Mouse (Mus musculus) liver, embryonic 14.5 days (tissue): ENCODE measurements around the gene Pdcd1lg2.

Experiments
- CTCF ChIP-seq: IDR thresholded peaks from 2 replicates; pipeline ENCODE4 v1.5.1; 2016; ENCODE audit warnings: antibody characterized with exemption, low read depth, control low read depth
- EP300 ChIP-seq: IDR thresholded peaks from 2 replicates; pipeline ENCODE4 v1.6.1; 2016; ENCODE audit warnings: antibody characterized with exemption, low read depth

- TF ChIP-seq CTCF, result no peak
- TF ChIP-seq EP300, result no peak
Observed at GRCm38 (mm10) chr19:29496001-29496597, 85.4 kb downstream of the Pdcd1lg2 start.
